Mouse (Mus musculus) G1E (cell line): ENCODE measurements around the gene Ick.

Experiments used
- CTCF ChIP-seq: IDR thresholded peaks from 2 replicates; pipeline ENCODE4 v1.5.1; 2012; ENCODE audit warnings: low read depth, low read length, inconsistent platforms, mixed read lengths
- GATA1 ChIP-seq: IDR thresholded peaks from 2 replicates; pipeline ENCODE4 v1.6.1; 2012; ENCODE audit warnings: borderline replicate concordance, low read length, inconsistent platforms, mixed read lengths
- GATA2 ChIP-seq: IDR thresholded peaks from 2 replicates; pipeline ENCODE4 v1.6.1; 2012; ENCODE audit warnings: low read depth, low read length, inconsistent platforms, borderline replicate concordance
- TAL1 ChIP-seq: conservative IDR thresholded peaks from 2 replicates; pipeline ENCODE4 v1.6.1; 2012; ENCODE audit warnings: low read depth, low read length, inconsistent platforms, mixed read lengths

- TF ChIP-seq CTCF, result no peak
- TF ChIP-seq TAL1, result no peak
- TF ChIP-seq GATA1, result no peak
- TF ChIP-seq GATA2, result no peak
Observed at GRCm38 (mm10) chr9:78164741-78165140, 55.7 kb downstream of the Ick start.
